Mouse (Mus musculus) spleen, postnatal 4 days (tissue): ENCODE results near the gene Gpx2.

Experiments used
- DNase-seq, 2 experiments: peaks; one replicate each; pipeline ENCODE4 v3.0.0; 2022; ENCODE audit warnings: low spot score in 2 of 2

Gpx2 gene

DNA sequence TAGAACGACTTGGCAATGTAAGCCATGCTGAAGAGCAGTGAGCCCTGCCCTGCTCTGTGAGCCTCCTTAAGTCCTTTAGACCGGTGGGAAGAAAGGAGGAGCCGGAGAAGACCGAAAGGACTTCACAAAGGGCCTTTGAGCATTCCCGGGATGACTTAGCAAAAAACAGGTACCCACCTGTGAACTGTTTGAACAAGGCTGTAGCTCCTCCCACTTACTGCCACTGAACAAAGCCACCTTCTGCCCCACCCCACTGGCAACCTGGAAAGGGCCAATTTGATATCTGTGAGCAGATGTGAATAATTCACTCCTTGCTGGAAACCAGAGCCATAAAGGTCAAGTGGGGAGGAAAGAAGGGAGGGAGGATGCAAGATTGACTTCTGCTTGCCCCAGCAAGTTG lies at the start of gene Gpx2:
Gene Gpx2 (minus strand): TSS at position 205 of the 400 bp plus-strand sequence.
- no peak for DNase-seq

DNA sequence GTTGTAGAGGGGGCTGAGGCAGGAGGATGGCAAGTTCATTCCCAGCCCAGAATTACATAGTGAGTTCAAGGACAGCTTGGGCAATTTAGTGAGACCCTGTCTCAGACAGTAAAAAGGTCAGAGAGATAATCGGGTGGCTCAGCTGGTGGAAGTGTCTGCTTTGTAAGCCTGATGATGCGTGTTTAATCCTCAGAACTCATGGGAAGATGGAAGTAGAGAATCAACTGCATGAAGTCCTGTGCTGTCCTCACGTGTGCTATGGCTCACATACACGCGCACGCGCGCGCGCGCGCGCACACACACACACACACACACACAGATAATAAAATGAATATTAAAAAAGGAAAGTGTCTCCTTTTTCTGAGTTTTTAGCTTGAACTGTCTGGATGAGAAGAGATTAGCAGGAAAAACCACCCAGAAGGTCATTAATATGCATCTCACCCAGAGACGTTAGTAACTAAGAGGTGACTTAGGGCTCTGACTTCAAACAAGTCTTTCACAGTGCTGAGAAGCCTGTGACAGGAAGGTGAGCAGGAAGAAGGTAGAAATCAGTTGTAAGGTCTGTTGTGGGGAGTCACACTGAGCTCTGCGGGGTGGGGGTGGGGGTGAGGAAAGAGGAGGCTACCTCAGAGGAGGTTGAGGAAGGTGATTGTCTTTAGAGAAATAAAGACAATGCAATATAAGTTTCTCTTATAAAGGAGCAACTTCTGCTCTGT lies 49.1 kb upstream of the Gpx2 start:
- DNase-seq = no peak

DNA sequence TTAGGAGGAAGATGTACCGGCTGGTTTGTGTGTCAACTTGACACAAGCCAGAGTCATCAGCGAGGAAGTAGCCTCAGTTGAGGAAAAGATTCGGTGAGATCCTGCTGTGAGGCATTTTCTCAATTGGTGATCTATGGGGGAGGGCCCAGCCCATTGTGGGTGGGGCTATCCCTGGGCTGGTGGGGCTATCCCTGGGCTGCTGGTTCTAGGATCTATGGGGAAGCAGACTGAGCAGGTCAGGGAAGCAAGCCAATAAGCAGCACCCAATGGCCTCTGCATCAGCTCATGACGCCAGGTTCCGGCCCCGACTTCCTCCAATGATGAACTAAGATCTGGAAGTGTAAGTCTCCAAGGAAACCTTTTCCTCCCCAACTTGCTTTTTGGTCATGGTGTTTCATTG lies 44.7 kb upstream of the Gpx2 start:
- no peak for DNase-seq

DNA sequence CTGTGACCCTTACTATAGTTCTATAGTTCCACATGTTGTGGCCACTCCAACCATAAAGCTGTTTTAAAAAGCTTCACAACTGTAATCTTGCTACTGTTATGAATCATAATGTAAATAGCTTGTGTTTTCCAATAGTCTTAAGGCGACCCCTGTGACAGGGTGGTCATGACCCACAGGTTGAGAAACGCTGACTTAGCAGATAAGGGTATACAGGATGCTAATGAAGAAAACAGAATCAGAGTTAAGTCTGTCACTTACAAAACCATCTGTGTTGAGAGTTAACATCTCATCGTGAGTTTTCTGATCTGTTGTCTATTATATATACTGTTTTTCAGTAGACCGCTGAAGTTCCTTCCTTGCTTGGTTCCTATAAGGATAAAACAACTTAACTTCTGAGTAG lies 43.9 kb upstream of the Gpx2 start:
- no peak for DNase-seq

DNA sequence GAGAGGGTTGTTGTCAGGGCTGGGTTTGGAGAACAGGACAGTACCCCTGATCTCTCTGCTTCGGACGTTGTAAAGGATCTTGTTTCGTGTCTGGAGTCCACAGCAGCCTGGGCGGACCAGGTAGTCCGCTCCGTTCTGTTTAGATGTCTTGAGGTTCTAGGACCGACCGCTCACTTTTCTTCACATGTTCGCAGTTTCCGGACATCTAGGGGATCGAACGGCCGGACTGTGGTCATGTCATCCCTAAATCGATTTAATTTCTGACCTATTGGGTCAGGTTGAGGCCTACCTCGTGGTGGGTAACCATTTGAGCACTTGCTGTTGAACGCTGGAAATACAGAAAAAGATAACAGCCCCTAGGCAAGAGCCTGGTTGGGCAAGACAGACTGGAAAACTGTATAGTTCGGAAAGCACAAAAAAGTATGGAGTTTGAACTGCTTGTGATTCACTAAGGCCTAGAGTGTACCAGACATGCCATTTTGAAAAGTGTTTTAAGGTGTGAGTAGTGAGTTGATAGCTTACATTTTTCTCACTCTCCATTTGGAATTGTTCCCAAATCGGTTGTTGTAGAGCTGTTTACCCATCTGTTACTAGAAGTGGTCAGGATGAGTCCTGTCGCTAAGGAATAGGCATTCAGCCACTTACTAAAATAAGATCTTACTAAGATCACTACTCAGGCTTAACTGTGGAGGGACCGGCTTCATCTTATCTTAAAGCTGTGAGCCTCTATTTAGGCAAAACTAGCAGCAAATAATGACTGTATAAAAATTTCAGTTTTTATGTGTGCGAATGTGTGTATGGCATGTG lies 42.7 kb upstream of the Gpx2 start:
- no peak for DNase-seq

GRCm38 (mm10) chr12:76837101-76837843 lies 41.9 kb upstream of the Gpx2 start:
- peak; percentile 95 to 97 for DNase-seq

GRCm38 (mm10) chr12:76832704-76833103 lies 37.4 kb upstream of the Gpx2 start:
- no peak for DNase-seq

GRCm38 (mm10) chr12:76825283-76825682 lies 29.9 kb upstream of the Gpx2 start:
- no peak for DNase-seq

DNA sequence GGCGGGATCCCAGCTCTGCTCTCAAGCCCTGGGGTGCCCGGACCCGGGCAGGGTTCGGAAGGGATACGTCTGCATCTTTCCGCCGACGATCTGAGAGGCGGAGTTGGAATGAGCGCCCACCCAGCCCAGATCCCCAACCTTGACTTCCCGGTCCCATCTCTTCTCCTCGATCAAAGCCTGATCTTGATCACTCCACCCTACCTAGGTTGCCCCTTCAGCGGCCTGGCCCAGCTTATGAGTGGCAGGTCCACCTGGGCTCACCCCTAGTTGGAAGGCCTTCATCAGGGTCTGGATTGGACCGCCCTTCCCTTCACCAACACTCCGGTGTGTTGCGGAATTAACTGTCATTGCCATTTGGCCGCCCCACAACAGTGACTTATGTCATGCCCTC lies 27.3 kb upstream of the Gpx2 start, which contains the start of gene Rab15:
Gene Rab15 (minus strand): TSS at position 258 of the 391 bp plus-strand sequence.
- DNase-seq = no peak

DNA sequence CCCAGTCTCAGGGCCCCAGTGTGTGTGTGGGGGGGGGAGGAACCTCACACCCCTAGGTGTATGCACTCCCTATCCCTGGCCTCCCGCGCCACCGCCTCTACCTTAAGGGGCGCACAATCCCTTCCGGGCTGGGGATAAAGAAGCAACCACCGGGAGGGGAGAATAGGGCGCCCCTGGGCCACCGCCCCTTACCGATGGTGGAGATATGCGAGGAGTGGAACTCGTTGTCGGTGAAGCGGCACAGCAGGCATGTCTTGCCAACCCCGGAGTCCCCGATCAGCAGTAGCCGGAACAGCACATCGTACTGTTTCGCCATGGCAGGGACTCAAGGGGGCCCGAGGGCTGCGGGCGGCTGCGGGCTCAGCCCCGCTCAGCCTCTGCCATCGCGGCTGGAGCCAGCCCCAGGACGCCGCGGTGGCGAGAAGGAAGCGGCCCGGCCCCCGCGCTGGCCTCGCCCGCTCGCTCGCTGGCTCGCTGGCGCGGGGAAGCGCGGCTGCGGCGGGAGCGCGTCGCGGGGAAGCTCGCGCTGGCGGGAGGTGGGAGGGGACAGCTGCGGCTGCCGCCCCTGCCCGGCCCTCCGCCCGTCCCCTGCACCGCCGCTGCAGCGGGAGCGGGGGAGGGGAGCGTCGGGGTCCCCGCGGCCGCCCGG lies 26.8 kb upstream of the Gpx2 start:
- DNase-seq = no peak

GRCm38 (mm10) chr12:76820615-76821014 lies 25.3 kb upstream of the Gpx2 start:
- no peak for DNase-seq

GRCm38 (mm10) chr12:76819816-76820215 lies 24.5 kb upstream of the Gpx2 start:
- no peak for DNase-seq

DNA sequence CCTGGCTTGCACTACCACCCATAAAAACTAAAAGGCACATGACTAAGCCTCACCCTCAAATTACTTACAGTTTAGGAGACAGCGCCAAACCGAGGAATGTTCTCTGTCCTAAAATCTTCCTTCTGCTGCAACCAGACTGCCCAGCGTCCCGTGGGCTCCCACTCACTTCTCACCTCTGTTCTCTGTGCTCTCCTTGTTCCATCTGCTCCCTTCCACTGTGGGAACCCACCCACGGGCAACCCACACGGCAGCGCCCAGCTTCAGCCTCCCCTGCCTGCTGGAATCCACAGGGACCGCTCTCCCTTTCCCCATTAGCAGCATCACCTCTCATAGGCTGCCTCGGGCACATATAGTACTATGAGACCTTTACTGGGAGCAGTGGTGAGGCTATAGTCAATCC lies 23.6 kb upstream of the Gpx2 start:
- no peak for DNase-seq

- DNase-seq = no peak
Observed at GRCm38 (mm10) chr12:76818120-76818519, 22.8 kb upstream of the Gpx2 start.

GRCm38 (mm10) chr12:76817176-76817575 lies 21.8 kb upstream of the Gpx2 start:
- DNase-seq = no peak

- no peak for DNase-seq
Observed at GRCm38 (mm10) chr12:76816720-76817119, 21.4 kb upstream of the Gpx2 start.

DNA sequence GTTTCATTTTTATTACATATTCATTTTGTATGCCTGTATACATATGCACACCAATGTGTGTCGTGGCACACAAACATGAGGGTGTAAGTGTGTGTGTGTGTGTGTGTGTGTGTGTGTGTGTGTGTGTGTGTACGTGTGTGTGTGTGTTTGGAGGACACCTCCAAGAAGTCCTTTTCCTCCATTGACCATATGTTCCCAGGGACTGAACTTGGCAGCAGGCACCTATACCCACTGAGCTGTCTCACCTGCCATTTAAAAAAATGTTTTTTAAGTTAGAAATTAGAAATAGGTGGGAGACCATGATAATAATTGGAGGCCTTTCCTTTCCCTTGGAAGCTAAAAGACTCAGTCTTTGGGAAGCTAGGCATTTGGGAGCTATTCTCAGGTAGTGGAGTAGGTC lies 18.8 kb upstream of the Gpx2 start:
- no peak for DNase-seq

DNA sequence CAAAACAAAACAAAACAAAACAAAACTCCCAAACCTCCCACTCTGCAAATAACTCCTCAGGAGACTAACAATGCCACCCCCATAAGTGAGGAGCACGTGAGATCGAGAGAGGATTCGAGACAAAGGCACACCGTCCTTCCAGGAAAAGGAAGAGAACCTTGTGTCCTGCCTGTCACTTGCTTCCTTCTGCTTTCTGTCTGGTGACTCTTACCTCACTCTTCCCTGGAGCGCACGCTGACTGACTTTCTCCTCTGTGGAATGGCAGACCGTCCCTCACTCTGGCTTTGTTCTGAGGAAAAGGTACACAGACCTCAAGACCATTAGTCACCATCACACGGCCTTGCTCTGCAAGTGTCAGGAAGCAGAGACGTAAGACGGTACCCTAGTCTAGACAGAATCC lies 18.2 kb upstream of the Gpx2 start:
- DNase-seq = no peak

DNA sequence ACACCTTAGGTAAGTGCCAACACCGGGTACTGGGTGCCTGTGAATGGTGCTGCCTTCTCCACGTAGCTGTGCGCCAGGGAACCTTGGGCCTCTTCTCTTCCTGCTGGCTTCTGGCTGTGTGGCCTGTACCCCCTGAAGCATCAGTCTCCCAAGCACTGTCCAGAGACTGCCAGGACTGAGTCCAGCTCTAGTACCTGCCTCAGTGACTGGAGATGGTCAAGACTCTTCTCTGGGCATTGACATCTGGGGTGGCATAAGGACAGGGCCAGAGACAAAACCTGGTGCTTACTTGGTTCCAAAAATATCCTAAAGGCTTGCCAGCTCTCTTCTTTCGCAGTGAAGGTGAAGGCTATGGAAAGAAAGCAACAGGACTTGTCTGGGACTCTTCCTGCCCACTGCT lies 15.7 kb upstream of the Gpx2 start:
- DNase-seq = no peak

DNA sequence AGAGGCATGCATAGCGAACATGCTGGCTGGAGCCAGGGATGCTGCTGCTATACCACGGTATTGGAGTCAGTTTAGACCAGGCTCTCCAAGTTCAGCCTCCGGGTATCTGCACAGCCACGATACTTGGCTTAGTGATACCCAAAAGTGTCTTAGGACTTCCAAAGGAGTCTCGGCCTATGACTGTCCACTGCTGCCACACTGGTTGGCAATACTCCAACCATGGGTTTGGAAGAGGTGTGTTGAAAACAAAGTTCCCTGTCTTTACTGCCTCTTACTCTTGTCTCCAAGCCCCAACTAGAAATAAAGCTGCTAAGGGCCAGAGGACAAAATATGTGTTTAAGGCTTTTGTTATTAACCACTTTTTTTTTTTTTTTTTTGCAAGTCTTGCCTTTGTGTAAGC lies 15.1 kb upstream of the Gpx2 start:
- DNase-seq = no peak

DNA sequence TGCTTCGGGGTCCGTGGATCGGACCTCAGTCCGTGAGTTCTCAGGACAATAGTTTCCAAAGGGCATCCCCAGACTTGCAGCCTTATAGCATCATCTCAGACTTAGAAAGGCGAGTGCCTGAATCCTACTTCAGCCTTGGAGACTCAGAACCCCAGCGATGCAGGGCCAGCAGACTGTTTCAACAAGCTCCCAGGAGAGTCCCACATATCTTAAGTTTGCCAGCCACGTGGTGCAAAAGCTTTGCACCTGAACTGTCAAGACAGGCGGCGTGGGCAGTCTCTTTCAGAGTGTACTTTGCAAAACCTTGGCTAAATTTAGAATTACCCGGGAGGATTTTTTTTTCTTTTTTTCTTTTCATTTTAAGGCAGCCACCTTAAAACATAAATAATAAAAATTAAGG lies 12.4 kb upstream of the Gpx2 start:
- DNase-seq = no peak
